Mouse (Mus musculus) myocyte (in vitro differentiated cells): ENCODE results near the gene Hoxa6.

Experiments used
- E2F4 ChIP-seq: IDR thresholded peaks from one replicate; pipeline ENCODE4 v1.6.1; 2011; ENCODE audit warnings: mild to moderate bottlenecking, control low read depth, moderate library complexity; ENCODE audit not compliant: insufficient read depth
- MAX ChIP-seq: IDR thresholded peaks from one replicate; pipeline ENCODE4 v1.6.1; 2011; ENCODE audit warnings: low read depth, mild to moderate bottlenecking, control low read depth
- MYOD1 ChIP-seq, 3 experiments: IDR thresholded peaks; one replicate each; pipeline ENCODE4 v1.6.1; 2011; ENCODE audit warnings: control low read depth in 2 of 3, low read depth in 2 of 3, mild to moderate bottlenecking in 2 of 3, moderate library complexity in 1 of 3; ENCODE audit not compliant: insufficient read length in 2 of 3, control insufficient read depth in 1 of 3
- MYOG ChIP-seq, 3 experiments: IDR thresholded peaks; one replicate each; pipeline ENCODE4 v1.6.1; 2011; ENCODE audit warnings: control low read depth in 2 of 3, low read depth in 2 of 3, mild to moderate bottlenecking in 2 of 3; ENCODE audit not compliant: insufficient read length in 2 of 3, control insufficient read depth in 1 of 3, insufficient read depth in 1 of 3
- POLR2A ChIP-seq: IDR thresholded peaks from one replicate; pipeline ENCODE4 v1.6.1; 2011; ENCODE audit warnings: low read depth, mild to moderate bottlenecking, control low read depth, moderate library complexity; ENCODE audit not compliant: insufficient read length
- POLR2AphosphoS2 ChIP-seq: IDR thresholded peaks from one replicate; pipeline ENCODE4 v1.6.1; 2011; ENCODE audit warnings: low read depth, control low read depth; ENCODE audit not compliant: insufficient read length
- REST ChIP-seq: IDR thresholded peaks from one replicate; pipeline ENCODE4 v1.6.1; 2011; ENCODE audit warnings: mild to moderate bottlenecking, control low read depth, moderate library complexity; ENCODE audit not compliant: insufficient read depth, insufficient read length
- TCF12 ChIP-seq: IDR thresholded peaks from one replicate; pipeline ENCODE4 v1.6.1; 2011; ENCODE audit warnings: mild to moderate bottlenecking, control low read depth; ENCODE audit not compliant: poor library complexity, insufficient read depth, severe bottlenecking
- TCF3 ChIP-seq: IDR thresholded peaks from one replicate; pipeline ENCODE4 v1.6.1; 2011; ENCODE audit warnings: low read depth, control low read depth; ENCODE audit not compliant: insufficient read length
- USF1 ChIP-seq: IDR thresholded peaks from one replicate; pipeline ENCODE4 v1.6.1; 2011; ENCODE audit warnings: low read depth, mild to moderate bottlenecking, control low read depth, moderate library complexity

DNA sequence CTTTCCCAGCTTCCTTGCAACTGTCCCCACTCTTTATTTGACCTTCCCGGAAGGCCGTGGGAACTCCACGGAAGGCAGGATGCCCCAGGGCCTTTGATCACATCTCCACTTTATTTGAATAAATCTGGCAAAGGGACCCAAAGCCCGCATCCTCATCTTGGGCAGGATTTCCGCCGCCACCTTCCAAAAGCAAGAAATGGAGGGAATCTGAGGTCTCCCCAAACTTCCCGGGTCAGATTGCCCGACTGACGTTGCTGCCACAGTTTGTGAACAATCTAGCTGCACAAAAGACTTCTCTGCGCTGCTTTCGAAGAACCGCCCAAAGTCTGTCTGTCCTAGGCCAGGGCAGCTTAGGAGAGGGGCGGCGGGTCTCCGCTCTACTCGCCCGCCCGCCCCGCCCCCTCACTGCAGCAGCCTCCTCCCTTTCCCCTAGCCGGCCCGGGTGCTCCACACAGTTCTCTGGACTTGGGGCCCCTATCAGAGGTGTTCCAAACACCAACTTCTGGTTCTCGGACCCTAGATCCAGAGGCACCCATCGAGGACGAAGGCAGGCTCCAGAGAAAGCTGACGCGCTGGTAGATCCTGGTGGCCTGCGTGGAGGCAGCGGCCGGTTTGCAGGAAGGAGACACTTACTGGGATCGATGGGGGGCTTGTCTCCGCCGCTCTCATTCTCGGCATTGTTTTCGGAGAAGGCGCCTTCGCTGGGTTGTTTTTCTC lies 16.5 kb upstream of the Hoxa6 start:
- TF ChIP-seq MYOG (IDR thresholded peaks at IDR 0.05; ENCODE audit: control insufficient read depth in 1 of 3, insufficient read depth in 1 of 3, insufficient read length in 2 of 3, low read depth in 2 of 3) (no peak), POLR2A (no peak), E2F4 (no peak), MYOD1 (IDR thresholded peaks at IDR 0.05; ENCODE audit: control insufficient read depth in 1 of 3, insufficient read length in 2 of 3, low read depth in 2 of 3) (no peak), MAX (no peak), USF1 (no peak), TCF12 (no peak), REST (no peak), TCF3 (no peak), POLR2AphosphoS2 (no peak)
